Mouse (Mus musculus): ENCODE measurements around the gene Ino80. TPM values are rescaled to one million over a fixed set of nuclear protein-coding genes. Genes with fewer than 3 reads are reported as not detected.

Gene Ino80
- total and polyA plus RNA-seq, 2 experiments from 2014 or later = 2.4 to 13.2 TPM

GRCm38 (mm10) chr2:119496082-119496481 lies 18.6 kb upstream of the Ino80 start:
- Histone ChIP-seq H3K27ac (ENCODE audit: low read depth, low read length) (no peak overlapping the region), H3K27me3 (ENCODE audit: insufficient read depth, low read length) (no peaks in the 10 kb centered on the region), H3K9ac (replicated peaks; ENCODE audit: low read length, poor library complexity, severe bottlenecking) (no peak overlapping the region), H3K36me3 (ENCODE audit: insufficient read depth, low read length) (no peaks in the 10 kb centered on the region), H3K4me2 (ENCODE audit: low read depth, low read length, poor library complexity, severe bottlenecking) (no peak overlapping the region), H3K4me1 (ENCODE audit: insufficient read depth, low read length) (no peaks in the 10 kb centered on the region), H3K9me3 (ENCODE audit: low read length) (no peaks in the 10 kb centered on the region), H3K4me3 (ENCODE audit: low read depth, low read length) (no peak overlapping the region)
- no peak for ATAC-seq (ENCODE audit: low FRiP score)
- 96% methylated on average over 2 of the region's 2 CpGs for WGBS
- TF ChIP-seq CTCF (IDR thresholded peaks at IDR 0.05) = no peak
- no peak for DNase-seq (ENCODE audit: low spot score)

- DNase-seq (ENCODE audit: low spot score) (no peak), ATAC-seq (ENCODE audit: low FRiP score) (no peak)
- H3K4me1 ChIP-seq (ENCODE audit: insufficient read depth, low read length) = no peaks in the 10 kb centered on the region
- H3K27me3 ChIP-seq (ENCODE audit: insufficient read depth, low read length) = no peaks in the 10 kb centered on the region
- H3K4me3 ChIP-seq (ENCODE audit: low read depth, low read length) = no peak overlapping the region
- no peak overlapping the region for H3K9ac ChIP-seq (replicated peaks; ENCODE audit: low read length, poor library complexity, severe bottlenecking)
- TF ChIP-seq CTCF (IDR thresholded peaks at IDR 0.05) = no peak
- no peak overlapping the region for H3K27ac ChIP-seq (ENCODE audit: low read depth, low read length)
- no peaks in the 10 kb centered on the region for H3K9me3 ChIP-seq (ENCODE audit: low read length)
- WGBS = 62% methylated on average over 5 of the region's 5 CpGs
- H3K4me2 ChIP-seq (ENCODE audit: low read depth, low read length, poor library complexity, severe bottlenecking) = no peak overlapping the region
- no peaks in the 10 kb centered on the region for H3K36me3 ChIP-seq (ENCODE audit: insufficient read depth, low read length)
These were observed 14.5 kb upstream of the Ino80 start for GRCm38 (mm10) chr2:119491953-119492352.

GRCm38 (mm10) chr2:119486488-119486887 lies 9.0 kb upstream of the Ino80 start:
- no peaks in the 10 kb centered on the region for H3K36me3 ChIP-seq (ENCODE audit: insufficient read depth, low read length)
- no peaks in the 10 kb centered on the region for H3K9me3 ChIP-seq (ENCODE audit: low read length)
- no peak overlapping the region for H3K4me2 ChIP-seq (ENCODE audit: low read depth, low read length, poor library complexity, severe bottlenecking)
- WGBS = 6% methylated on average over 4 of the region's 4 CpGs
- no peak overlapping the region for H3K9ac ChIP-seq (replicated peaks; ENCODE audit: low read length, poor library complexity, severe bottlenecking)
- H3K27me3 ChIP-seq (ENCODE audit: insufficient read depth, low read length) = no peaks in the 10 kb centered on the region
- no peak overlapping the region for H3K27ac ChIP-seq (ENCODE audit: low read depth, low read length)
- no peak for TF ChIP-seq CTCF (IDR thresholded peaks at IDR 0.05)
- no peaks in the 10 kb centered on the region for H3K4me1 ChIP-seq (ENCODE audit: insufficient read depth, low read length)
- ATAC-seq (ENCODE audit: low FRiP score) = no peak
- H3K4me3 ChIP-seq (ENCODE audit: low read depth, low read length) = no peak overlapping the region
- DNase-seq (ENCODE audit: low spot score) = no peak

GRCm38 (mm10) chr2:119482307-119482706 lies 4.8 kb upstream of the Ino80 start:
- Histone ChIP-seq H3K27ac (ENCODE audit: low read depth, low read length) (no peak overlapping the region), H3K9me3 (ENCODE audit: low read length) (no peaks in the 10 kb centered on the region), H3K27me3 (ENCODE audit: insufficient read depth, low read length) (no peaks in the 10 kb centered on the region), H3K9ac (replicated peaks; ENCODE audit: low read length, poor library complexity, severe bottlenecking) (no peak overlapping the region), H3K4me2 (ENCODE audit: low read depth, low read length, poor library complexity, severe bottlenecking) (no peak overlapping the region), H3K4me1 (ENCODE audit: insufficient read depth, low read length) (no peaks in the 10 kb centered on the region), H3K4me3 (ENCODE audit: low read depth, low read length) (no peak overlapping the region), H3K36me3 (ENCODE audit: insufficient read depth, low read length) (no peaks in the 10 kb centered on the region)
- ATAC-seq (ENCODE audit: low FRiP score) (no peak), DNase-seq (ENCODE audit: low spot score) (no peak)
- WGBS = 91% methylated on average over 1 of the region's 1 CpGs
- TF ChIP-seq CTCF (IDR thresholded peaks at IDR 0.05) = no peak

- H3K4me3 ChIP-seq (ENCODE audit: low read depth, low read length) = peak overlapping the region; percentile 92
- peaks cover 5% of the 10 kb centered on the region; the same call in 1 of the 2 replicates for H3K4me1 ChIP-seq (ENCODE audit: insufficient read depth, low read length)
- no peaks in the 10 kb centered on the region for H3K9me3 ChIP-seq (ENCODE audit: low read length)
- ATAC-seq (ENCODE audit: low FRiP score) (no peak), DNase-seq (ENCODE audit: low spot score) (no peak)
- no peaks in the 10 kb centered on the region for H3K27me3 ChIP-seq (ENCODE audit: insufficient read depth, low read length)
- peak overlapping the region; percentile 99 for H3K9ac ChIP-seq (replicated peaks; ENCODE audit: low read length, poor library complexity, severe bottlenecking)
- H3K4me2 ChIP-seq (ENCODE audit: low read depth, low read length, poor library complexity, severe bottlenecking) = peak overlapping the region; percentile 69
- H3K36me3 ChIP-seq (ENCODE audit: insufficient read depth, low read length) = no peaks in the 10 kb centered on the region
- no peak for TF ChIP-seq CTCF (IDR thresholded peaks at IDR 0.05)
- WGBS = 10% methylated on average over 9 of the region's 9 CpGs
- H3K27ac ChIP-seq (ENCODE audit: low read depth, low read length) = peak overlapping the region; percentile 99
These were observed 886 bp upstream of the Ino80 start for GRCm38 (mm10) chr2:119478397-119478749.

- Histone ChIP-seq H3K9ac (replicated peaks; ENCODE audit: low read length, poor library complexity, severe bottlenecking) (peak overlapping the region; percentile 99), H3K27ac (ENCODE audit: low read depth, low read length) (peak overlapping the region; percentile 99), H3K4me1 (ENCODE audit: insufficient read depth, low read length) (peaks cover 5% of the 10 kb centered on the region; the same call in 1 of the 2 replicates), H3K4me2 (ENCODE audit: low read depth, low read length, poor library complexity, severe bottlenecking) (peak overlapping the region; percentile 69), H3K27me3 (ENCODE audit: insufficient read depth, low read length) (no peaks in the 10 kb centered on the region), H3K9me3 (ENCODE audit: low read length) (no peaks in the 10 kb centered on the region), H3K4me3 (ENCODE audit: low read depth, low read length) (peak overlapping the region; percentile 92), H3K36me3 (ENCODE audit: insufficient read depth, low read length) (no peaks in the 10 kb centered on the region)
- peak; percentile 59 for DNase-seq (ENCODE audit: low spot score)
- WGBS = under 1% methylated on average over 37 of the region's 44 CpGs
- peak; percentile 64 for TF ChIP-seq CTCF (IDR thresholded peaks at IDR 0.05)
- ATAC-seq (ENCODE audit: low FRiP score) = peak; percentile 66
These were observed 681 bp downstream of the Ino80 start for GRCm38 (mm10) chr2:119476621-119477391.
